Mouse (Mus musculus): ENCODE measurements around the gene Acbd5. TPM values are rescaled to one million over a fixed set of nuclear protein-coding genes. Genes with fewer than 3 reads are reported as not detected.
A peak's percentile ranks its signal among the peaks of the same experiment; 100 is the strongest.

Acbd5 gene
- polyA plus RNA-seq (2015; fragmentation: Nextera tagmentation; extraction: Ambion mirVana) = 80.2 and 80.6 TPM in 2 replicates

DNA sequence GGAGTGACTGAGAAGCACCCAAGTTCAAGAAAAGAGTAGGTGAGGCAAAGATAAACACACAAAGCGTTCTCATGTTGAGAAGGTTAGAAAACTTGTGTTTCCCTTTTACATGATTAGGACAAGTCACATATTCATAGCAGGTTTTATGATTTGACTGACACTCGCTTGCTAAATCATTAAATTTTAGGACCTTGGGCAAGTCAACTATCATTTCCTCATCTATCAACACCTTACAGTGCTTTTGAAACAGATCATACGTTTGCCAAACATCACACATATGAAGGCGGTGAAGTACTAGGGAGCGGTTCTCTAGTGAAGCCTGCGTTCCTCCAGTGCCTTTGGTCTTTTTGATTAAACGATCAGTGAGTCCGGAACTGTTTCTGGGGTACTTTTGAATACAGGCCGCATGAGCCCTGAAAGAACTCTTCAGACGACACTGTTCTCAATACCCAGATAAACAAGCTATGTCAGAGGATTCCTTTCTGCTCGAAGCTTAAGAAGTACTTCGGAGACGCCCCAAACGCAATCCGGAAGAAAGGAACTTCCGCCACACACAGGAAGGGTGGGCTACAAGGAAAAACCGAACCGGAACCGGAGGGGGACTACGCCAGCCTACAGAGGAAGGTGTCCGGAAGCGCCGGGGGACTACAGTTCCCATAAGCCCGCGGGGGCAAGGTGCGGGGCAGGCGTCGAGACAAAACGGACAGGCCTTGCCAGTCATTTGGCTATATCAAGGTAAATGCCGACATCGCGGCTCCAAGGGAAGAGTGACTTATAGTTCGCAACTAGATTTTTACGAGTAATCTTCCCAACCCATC is at the start of gene Acbd5:
Acbd5 (plus strand) TSS at position 616 of the 818 bp plus-strand sequence.
- peaks cover 17% of the 10 kb centered on the region for H3K4me1 ChIP-seq (ENCODE audit: control insufficient read depth, insufficient read depth, low read length)
- no peaks in the 10 kb centered on the region; the same call in 1 of the 2 replicates for H3K9me3 ChIP-seq (replicated peaks; ENCODE audit: control insufficient read depth, low read length, poor library complexity, severe bottlenecking)
- peak within 1 kb of the TSS; percentile 80 for H3K9ac ChIP-seq (ENCODE audit: low read depth, low read length)
- H3K27me3 ChIP-seq (ENCODE audit: control insufficient read depth, insufficient read depth, low read depth, low read length) = no peaks in the 10 kb centered on the region
- peak within 1 kb of the TSS; percentile 59 for H3K4me3 ChIP-seq (ENCODE audit: low read depth, low read length)
- ATAC-seq = peak; percentile 97
- WGBS = 2% methylated on average over 34 of the region's 34 CpGs
- no peaks in the 10 kb centered on the region for H3K36me3 ChIP-seq (ENCODE audit: control insufficient read depth, insufficient read depth, low read length)
- peak within 1 kb of the TSS; percentile 93 for H3K27ac ChIP-seq (ENCODE audit: low read length)
- peak within 1 kb of the TSS; percentile 92 for H3K4me2 ChIP-seq (ENCODE audit: low read length)

DNA sequence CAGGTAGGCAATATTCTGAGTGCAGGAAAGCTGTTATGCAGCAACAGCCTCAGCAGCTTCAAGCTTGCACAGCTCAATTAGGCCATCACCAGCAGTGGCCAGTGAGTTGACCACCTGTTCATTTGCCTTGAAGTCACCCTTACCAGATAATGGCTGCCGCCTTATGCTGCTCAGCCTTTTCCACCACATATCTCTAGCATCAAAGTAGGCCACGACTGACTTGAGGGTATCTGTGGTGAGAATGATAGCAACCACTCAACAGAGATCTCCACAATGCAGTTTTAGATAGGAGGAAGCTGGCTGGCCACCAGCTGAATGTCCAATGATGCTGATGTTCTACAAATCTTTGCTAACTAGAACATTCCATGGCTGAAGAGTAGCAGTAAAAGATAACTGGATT is 48.8 kb upstream of the Acbd5 start:
- Histone ChIP-seq H3K9me3 (replicated peaks; ENCODE audit: control insufficient read depth, low read length, poor library complexity, severe bottlenecking) (no peaks in the 10 kb centered on the region), H3K36me3 (ENCODE audit: control insufficient read depth, insufficient read depth, low read length) (no peaks in the 10 kb centered on the region), H3K9ac (ENCODE audit: low read depth, low read length) (no peak overlapping the region), H3K4me2 (ENCODE audit: low read length) (no peak overlapping the region), H3K27me3 (ENCODE audit: control insufficient read depth, insufficient read depth, low read depth, low read length) (no peaks in the 10 kb centered on the region), H3K27ac (ENCODE audit: low read length) (no peak overlapping the region), H3K4me3 (ENCODE audit: low read depth, low read length) (no peak overlapping the region), H3K4me1 (ENCODE audit: control insufficient read depth, insufficient read depth, low read length) (no peaks in the 10 kb centered on the region)
- ATAC-seq = no peak
- 98% methylated on average over 2 of the region's 2 CpGs for WGBS

DNA sequence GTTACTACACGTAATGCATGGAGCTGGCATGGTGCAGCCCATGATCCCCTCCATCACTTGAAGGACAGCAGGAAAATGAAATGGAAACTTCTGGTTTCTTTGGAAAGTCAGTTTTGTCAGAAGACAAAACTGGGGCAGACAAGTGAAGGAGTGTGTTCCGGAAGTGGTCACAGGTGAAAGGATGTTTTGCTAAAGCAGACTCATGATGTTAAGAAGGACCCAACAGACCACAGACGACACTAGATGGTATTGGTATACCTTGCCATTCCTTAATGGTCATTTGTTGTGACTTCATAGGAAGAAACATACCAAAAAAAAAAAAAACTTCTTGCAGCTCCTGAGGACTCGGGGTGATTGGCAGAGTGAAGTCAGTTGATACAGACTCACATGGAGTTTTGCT is 46.6 kb upstream of the Acbd5 start:
- no peaks in the 10 kb centered on the region for H3K9me3 ChIP-seq (replicated peaks; ENCODE audit: control insufficient read depth, low read length, poor library complexity, severe bottlenecking)
- no peak overlapping the region for H3K4me2 ChIP-seq (ENCODE audit: low read length)
- H3K4me1 ChIP-seq (ENCODE audit: control insufficient read depth, insufficient read depth, low read length) = no peaks in the 10 kb centered on the region
- no peak for ATAC-seq
- H3K4me3 ChIP-seq (ENCODE audit: low read depth, low read length) = no peak overlapping the region
- H3K36me3 ChIP-seq (ENCODE audit: control insufficient read depth, insufficient read depth, low read length) = no peaks in the 10 kb centered on the region
- H3K9ac ChIP-seq (ENCODE audit: low read depth, low read length) = no peak overlapping the region
- WGBS = 90% methylated on average over 4 of the region's 4 CpGs
- H3K27ac ChIP-seq (ENCODE audit: low read length) = no peak overlapping the region
- H3K27me3 ChIP-seq (ENCODE audit: control insufficient read depth, insufficient read depth, low read depth, low read length) = no peaks in the 10 kb centered on the region

DNA sequence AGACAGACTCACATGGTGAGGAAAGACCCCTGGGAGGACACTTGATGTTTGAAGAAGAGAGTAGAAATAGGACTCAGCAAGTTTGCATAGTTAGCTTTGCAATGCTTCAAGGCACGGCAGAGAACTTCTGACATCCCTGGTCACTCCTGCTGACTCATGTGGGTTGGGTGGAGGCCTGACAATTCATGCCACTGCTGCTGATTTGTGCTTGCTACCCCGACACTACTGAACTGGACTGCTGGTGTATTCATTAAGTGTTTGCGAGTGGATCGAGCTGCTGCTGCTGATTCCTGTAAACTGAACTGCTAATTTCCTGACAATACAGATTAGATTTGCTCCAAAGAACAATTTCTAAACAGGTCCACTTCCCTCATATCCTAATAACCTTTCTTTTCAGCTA is 46.2 kb upstream of the Acbd5 start:
- H3K4me3 ChIP-seq (ENCODE audit: low read depth, low read length) = no peak overlapping the region
- H3K4me2 ChIP-seq (ENCODE audit: low read length) = no peak overlapping the region
- WGBS = 47% methylated on average over 4 of the region's 4 CpGs
- no peak overlapping the region for H3K27ac ChIP-seq (ENCODE audit: low read length)
- no peaks in the 10 kb centered on the region for H3K4me1 ChIP-seq (ENCODE audit: control insufficient read depth, insufficient read depth, low read length)
- no peaks in the 10 kb centered on the region for H3K9me3 ChIP-seq (replicated peaks; ENCODE audit: control insufficient read depth, low read length, poor library complexity, severe bottlenecking)
- H3K9ac ChIP-seq (ENCODE audit: low read depth, low read length) = no peak overlapping the region
- no peaks in the 10 kb centered on the region for H3K27me3 ChIP-seq (ENCODE audit: control insufficient read depth, insufficient read depth, low read depth, low read length)
- H3K36me3 ChIP-seq (ENCODE audit: control insufficient read depth, insufficient read depth, low read length) = no peaks in the 10 kb centered on the region
- no peak for ATAC-seq

DNA sequence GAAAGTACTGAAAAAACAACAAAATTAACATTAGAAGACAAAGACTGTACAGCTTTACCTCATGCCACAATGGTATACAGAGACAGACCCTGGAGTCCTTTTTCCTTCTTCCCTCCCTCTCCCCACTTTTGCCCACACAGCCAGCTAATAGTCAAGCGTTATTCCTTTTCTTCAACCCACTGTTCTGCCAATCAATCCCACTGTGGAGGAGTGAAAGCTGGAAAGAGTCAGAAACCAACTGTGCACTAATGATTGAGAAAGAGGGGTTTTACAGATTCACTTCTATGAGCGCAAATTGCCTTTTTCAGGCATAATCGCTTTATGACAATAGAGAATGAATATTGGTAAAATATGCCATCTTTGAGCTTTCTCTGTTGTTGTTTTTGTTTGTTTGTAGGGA is 44.9 kb upstream of the Acbd5 start:
- no peaks in the 10 kb centered on the region for H3K9me3 ChIP-seq (replicated peaks; ENCODE audit: control insufficient read depth, low read length, poor library complexity, severe bottlenecking)
- no peaks in the 10 kb centered on the region for H3K4me1 ChIP-seq (ENCODE audit: control insufficient read depth, insufficient read depth, low read length)
- H3K36me3 ChIP-seq (ENCODE audit: control insufficient read depth, insufficient read depth, low read length) = no peaks in the 10 kb centered on the region
- 75% methylated on average over 3 of the region's 3 CpGs for WGBS
- no peaks in the 10 kb centered on the region for H3K27me3 ChIP-seq (ENCODE audit: control insufficient read depth, insufficient read depth, low read depth, low read length)
- H3K4me2 ChIP-seq (ENCODE audit: low read length) = no peak overlapping the region
- no peak for ATAC-seq
- no peak overlapping the region for H3K27ac ChIP-seq (ENCODE audit: low read length)
- H3K4me3 ChIP-seq (ENCODE audit: low read depth, low read length) = no peak overlapping the region
- no peak overlapping the region for H3K9ac ChIP-seq (ENCODE audit: low read depth, low read length)

DNA sequence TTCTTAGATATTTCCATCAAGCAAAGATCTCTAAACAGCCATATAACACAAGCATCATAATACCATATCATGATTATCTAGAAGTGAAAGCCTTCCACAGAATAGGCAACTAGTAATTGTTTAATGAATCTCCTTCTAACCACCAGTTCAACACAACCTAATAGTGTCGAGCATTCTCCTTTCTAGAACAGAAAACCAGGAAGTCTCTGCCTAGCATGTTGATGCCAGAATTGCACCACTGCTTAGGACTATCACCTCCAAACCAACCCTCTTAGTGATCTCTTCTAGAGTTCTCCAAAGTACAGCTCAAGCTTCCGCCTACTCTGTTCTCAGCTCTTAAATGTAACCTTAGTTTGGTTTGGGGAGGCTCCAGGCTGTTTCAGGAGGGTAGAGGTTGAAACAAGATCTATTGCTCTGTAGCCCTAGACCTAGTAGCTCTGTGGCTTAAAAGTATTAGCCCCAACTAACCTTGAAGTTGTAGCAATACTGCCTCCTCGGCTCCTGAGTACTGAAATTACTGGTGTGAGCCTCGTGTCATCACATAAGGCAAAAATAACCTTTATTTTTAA is 44.2 kb upstream of the Acbd5 start:
- no peaks in the 10 kb centered on the region for H3K4me1 ChIP-seq (ENCODE audit: control insufficient read depth, insufficient read depth, low read length)
- ATAC-seq = no peak
- H3K27ac ChIP-seq (ENCODE audit: low read length) = no peak overlapping the region
- H3K9me3 ChIP-seq (replicated peaks; ENCODE audit: control insufficient read depth, low read length, poor library complexity, severe bottlenecking) = no peaks in the 10 kb centered on the region
- H3K9ac ChIP-seq (ENCODE audit: low read depth, low read length) = no peak overlapping the region
- no peak overlapping the region for H3K4me2 ChIP-seq (ENCODE audit: low read length)
- no peaks in the 10 kb centered on the region for H3K36me3 ChIP-seq (ENCODE audit: control insufficient read depth, insufficient read depth, low read length)
- WGBS = 94% methylated on average over 4 of the region's 4 CpGs
- H3K4me3 ChIP-seq (ENCODE audit: low read depth, low read length) = no peak overlapping the region
- H3K27me3 ChIP-seq (ENCODE audit: control insufficient read depth, insufficient read depth, low read depth, low read length) = no peaks in the 10 kb centered on the region

DNA sequence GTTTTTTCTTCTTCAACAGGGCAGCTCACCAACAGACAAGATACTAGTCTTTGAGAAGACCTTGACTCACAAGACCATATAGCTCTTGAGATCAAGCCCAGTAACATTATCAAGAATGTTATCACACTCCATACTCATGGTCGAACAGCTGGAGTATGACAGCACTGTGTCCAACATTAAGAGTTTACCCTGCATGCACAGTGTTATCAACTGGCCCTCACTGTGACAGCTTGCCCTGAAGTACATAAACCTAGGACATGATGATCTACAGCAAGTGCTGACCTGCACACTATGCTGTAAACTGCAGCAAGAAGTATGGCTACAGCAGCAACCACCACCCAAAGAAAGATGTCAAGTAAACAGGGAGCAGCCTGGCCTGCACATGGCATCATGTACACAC is 41.6 kb upstream of the Acbd5 start:
- 0 out of 2 replicates have a peak, but pooled peaks cover 3% of the 10 kb centered on the region for H3K36me3 ChIP-seq (ENCODE audit: control insufficient read depth, insufficient read depth, low read length)
- H3K27ac ChIP-seq (ENCODE audit: low read length) = no peak overlapping the region
- H3K9ac ChIP-seq (ENCODE audit: low read depth, low read length) = no peak overlapping the region
- no peak overlapping the region for H3K4me3 ChIP-seq (ENCODE audit: low read depth, low read length)
- ATAC-seq = no peak
- 100% methylated on average over 1 of the region's 1 CpGs for WGBS
- H3K9me3 ChIP-seq (replicated peaks; ENCODE audit: control insufficient read depth, low read length, poor library complexity, severe bottlenecking) = no peaks in the 10 kb centered on the region
- no peaks in the 10 kb centered on the region for H3K27me3 ChIP-seq (ENCODE audit: control insufficient read depth, insufficient read depth, low read depth, low read length)
- H3K4me1 ChIP-seq (ENCODE audit: control insufficient read depth, insufficient read depth, low read length) = no peaks in the 10 kb centered on the region
- no peak overlapping the region for H3K4me2 ChIP-seq (ENCODE audit: low read length)

DNA sequence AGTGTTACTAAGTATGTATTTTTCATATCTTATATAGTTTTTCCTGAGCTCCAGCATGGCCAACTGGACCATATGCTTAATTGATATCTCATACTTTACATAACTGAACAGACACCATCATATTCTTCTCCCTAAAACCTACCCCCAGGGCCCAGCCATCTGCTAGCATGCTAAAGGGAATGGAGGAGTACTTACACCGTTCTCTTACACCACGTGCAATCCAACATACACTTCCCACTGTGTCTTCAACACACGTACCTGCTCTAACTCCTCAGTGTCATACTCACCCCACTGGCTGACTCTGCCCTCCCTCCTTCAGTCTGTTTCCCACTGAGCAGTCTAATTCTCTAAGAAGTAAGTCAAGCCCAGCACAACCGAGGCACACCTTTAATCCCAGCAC is 39.1 kb upstream of the Acbd5 start:
- H3K9ac ChIP-seq (ENCODE audit: low read depth, low read length) = no peak overlapping the region
- ATAC-seq = 0 out of 2 replicates have a peak, but pooled peaks have one; percentile 30
- no peaks in the 10 kb centered on the region for H3K27me3 ChIP-seq (ENCODE audit: control insufficient read depth, insufficient read depth, low read depth, low read length)
- H3K9me3 ChIP-seq (replicated peaks; ENCODE audit: control insufficient read depth, low read length, poor library complexity, severe bottlenecking) = no peaks in the 10 kb centered on the region
- H3K27ac ChIP-seq (ENCODE audit: low read length) = no peak overlapping the region
- 0 out of 2 replicates have a peak, but pooled peaks cover 3% of the 10 kb centered on the region for H3K36me3 ChIP-seq (ENCODE audit: control insufficient read depth, insufficient read depth, low read length)
- H3K4me2 ChIP-seq (ENCODE audit: low read length) = no peak overlapping the region
- H3K4me1 ChIP-seq (ENCODE audit: control insufficient read depth, insufficient read depth, low read length) = no peaks in the 10 kb centered on the region
- no peak overlapping the region for H3K4me3 ChIP-seq (ENCODE audit: low read depth, low read length)
- WGBS = 80% methylated on average over 4 of the region's 4 CpGs

DNA sequence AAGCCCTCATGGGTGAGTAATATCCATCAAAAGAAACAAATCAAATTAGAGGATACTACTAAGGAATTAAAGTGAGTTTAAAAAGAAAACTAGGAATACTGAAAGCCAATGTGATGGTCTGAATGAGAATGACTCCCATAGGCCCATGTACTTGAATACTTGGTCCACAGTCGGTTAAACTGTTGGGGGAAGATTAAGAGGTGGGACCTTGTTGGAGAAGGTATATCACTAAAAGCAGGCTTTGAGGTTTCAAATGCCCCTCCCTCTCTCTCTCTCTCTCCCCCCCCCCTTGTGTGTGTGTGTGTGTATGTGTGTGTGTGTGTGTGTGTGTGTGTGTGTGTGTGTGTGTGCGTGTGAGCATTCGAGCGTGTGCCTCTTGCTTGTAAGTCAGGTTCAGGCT is 37.3 kb upstream of the Acbd5 start:
- no peak overlapping the region for H3K4me3 ChIP-seq (ENCODE audit: low read depth, low read length)
- 95% methylated on average over 4 of the region's 4 CpGs for WGBS
- no peak overlapping the region for H3K4me2 ChIP-seq (ENCODE audit: low read length)
- H3K36me3 ChIP-seq (ENCODE audit: control insufficient read depth, insufficient read depth, low read length) = 0 out of 2 replicates have a peak, but pooled peaks cover 3% of the 10 kb centered on the region
- H3K27ac ChIP-seq (ENCODE audit: low read length) = no peak overlapping the region
- no peak overlapping the region for H3K9ac ChIP-seq (ENCODE audit: low read depth, low read length)
- no peaks in the 10 kb centered on the region for H3K9me3 ChIP-seq (replicated peaks; ENCODE audit: control insufficient read depth, low read length, poor library complexity, severe bottlenecking)
- no peaks in the 10 kb centered on the region for H3K27me3 ChIP-seq (ENCODE audit: control insufficient read depth, insufficient read depth, low read depth, low read length)
- no peaks in the 10 kb centered on the region; the same call in 1 of the 2 replicates for H3K4me1 ChIP-seq (ENCODE audit: control insufficient read depth, insufficient read depth, low read length)
- ATAC-seq = no peak

Measured in midbrain, embryonic 16.5 days (tissue).